Mouse (Mus musculus): Measurements from ENCODE around the gene Ppp1r3e. TPM values are rescaled to one million over a fixed set of nuclear protein-coding genes. Genes with fewer than 3 reads are reported as not detected.
A peak's percentile ranks its signal among the peaks of the same experiment; 100 is the strongest.

Gene Ppp1r3e
- total and polyA plus RNA-seq, 3 experiments = 0.51 to 1.4 (median 1.3) TPM

- TF ChIP-seq CHD2 (IDR thresholded peaks at IDR 0.05; ENCODE audit: low read length) (no peak), JUN (IDR thresholded peaks at IDR 0.05; ENCODE audit: insufficient read depth, low read depth, low read length) (no peak), HCFC1 (IDR thresholded peaks at IDR 0.05; ENCODE audit: low read depth, low read length) (no peak), RCOR1 (conservative IDR thresholded peaks at IDR 0.05; ENCODE audit: low read depth, low read length) (no peak)
- peak overlapping the region; percentile 49 to 96 (median 66) for H3K4me3 ChIP-seq (replicated peaks in 1 of 3; ENCODE audit: low read depth in 2 of 3, low read length in 2 of 3, poor library complexity in 1 of 3)
- no peaks in the 10 kb centered on the region for H3K79me2 ChIP-seq (replicated peaks; ENCODE audit: control insufficient read depth, extremely low read depth, insufficient read depth, poor library complexity, severe bottlenecking)
- peak overlapping the region; percentile 75 for H3K9ac ChIP-seq (ENCODE audit: insufficient read depth, low read depth)
- peaks cover 3 to 14% of the 10 kb centered on the region in 2 experiments for H3K4me1 ChIP-seq (ENCODE audit: control insufficient read depth in 1 of 2, insufficient read depth in 2 of 2)
- no peaks in the 10 kb centered on the region for H3K9me3 ChIP-seq (replicated peaks; ENCODE audit: low read length)
- H3K36me3 ChIP-seq (replicated peaks in 1 of 2; ENCODE audit: control insufficient read depth in 1 of 2, insufficient read depth in 1 of 2, low read length in 1 of 2) = no peaks in the 10 kb centered on the region
- H3K27ac ChIP-seq (ENCODE audit: insufficient read depth, low read depth) = no peak overlapping the region
- no peak for DNase-seq (ENCODE audit: extremely low read depth)
- dilution Hi-C loops (cut with MboI; ENCODE audit: extremely low pct_ligation_motif_present, extremely low pct_unique_long_range_greater_than_20kb, low sequenced_read_pairs) (no loop called here), in situ Hi-C loops (cut with MboI; ENCODE audit: low pct_ligation_motif_present, low pct_unique_long_range_greater_than_20kb, low sequenced_read_pairs) (no loop called here)
- peak overlapping the region; percentile 46 for H3K4me2 ChIP-seq (ENCODE audit: insufficient read depth, low read depth, poor library complexity, severe bottlenecking)
- H3K27me3 ChIP-seq (replicated peaks) = peaks cover 30% of the 10 kb centered on the region
Measured at GRCm38 (mm10) chr14:54875844-54876538, 1.4 kb downstream of the Ppp1r3e start.

GRCm38 (mm10) chr14:54874165-54874564, 3.2 kb downstream of the Ppp1r3e start:
- dilution Hi-C loops (cut with MboI; ENCODE audit: extremely low pct_ligation_motif_present, extremely low pct_unique_long_range_greater_than_20kb, low sequenced_read_pairs) = no loop called here
- TF ChIP-seq JUN (IDR thresholded peaks at IDR 0.05; ENCODE audit: insufficient read depth, low read depth, low read length) (no peak), HCFC1 (IDR thresholded peaks at IDR 0.05; ENCODE audit: low read depth, low read length) (no peak), POLR2AphosphoS2 (IDR thresholded peaks at IDR 0.05; ENCODE audit: low read depth, low read length) (no peak), SIN3A (IDR thresholded peaks at IDR 0.05; ENCODE audit: low read length) (no peak), MYC (IDR thresholded peaks at IDR 0.05; ENCODE audit: low read depth, low read length) (no peak), MAFK (IDR thresholded peaks at IDR 0.05; ENCODE audit: insufficient replicate concordance, low read length) (no peak), PAX5 (IDR thresholded peaks at IDR 0.05; ENCODE audit: low read length) (no peak), ZC3H11A (IDR thresholded peaks at IDR 0.05; ENCODE audit: low read depth, low read length) (no peak)
- in situ Hi-C loops (cut with MboI; ENCODE audit: low pct_ligation_motif_present, low pct_unique_long_range_greater_than_20kb, low sequenced_read_pairs) = no loop called here

GRCm38 (mm10) chr14:54870861-54871260, 6.5 kb downstream of the Ppp1r3e start, which contains the start of gene Homez:
Homez (minus strand) TSS chr14:54870961.
- Histone ChIP-seq H3K4me3 (replicated peaks in 1 of 3; ENCODE audit: low read depth in 2 of 3, low read length in 2 of 3, poor library complexity in 1 of 3) (no peak within 1 kb of the TSS), H3K79me2 (replicated peaks; ENCODE audit: control insufficient read depth, extremely low read depth, insufficient read depth, poor library complexity, severe bottlenecking) (no peaks in the 10 kb centered on the region), H3K9ac (ENCODE audit: insufficient read depth, low read depth) (no peak within 1 kb of the TSS), H3K27ac (ENCODE audit: insufficient read depth, low read depth) (no peak within 1 kb of the TSS), H3K27me3 (replicated peaks) (peaks cover 6% of the 10 kb centered on the region), H3K9me3 (replicated peaks; ENCODE audit: low read length) (no peaks in the 10 kb centered on the region), H3K4me1 (ENCODE audit: control insufficient read depth in 1 of 2, insufficient read depth in 2 of 2) (peaks cover 3 to 6% of the 10 kb centered on the region in 2 experiments), H3K4me2 (ENCODE audit: insufficient read depth, low read depth, poor library complexity, severe bottlenecking) (no peak within 1 kb of the TSS), H3K36me3 (replicated peaks in 1 of 2; ENCODE audit: control insufficient read depth in 1 of 2, insufficient read depth in 1 of 2, low read length in 1 of 2) (no peaks in the 10 kb centered on the region)
- dilution Hi-C loops (cut with MboI; ENCODE audit: extremely low pct_ligation_motif_present, extremely low pct_unique_long_range_greater_than_20kb, low sequenced_read_pairs) (no loop called here), in situ Hi-C loops (cut with MboI; ENCODE audit: low pct_ligation_motif_present, low pct_unique_long_range_greater_than_20kb, low sequenced_read_pairs) (no loop called here)
- TF ChIP-seq USF2 (conservative IDR thresholded peaks at IDR 0.05; ENCODE audit: low read depth, low read length) (no peak), TBP (conservative IDR thresholded peaks at IDR 0.05; ENCODE audit: low read depth, low read length) (no peak), RCOR1 (conservative IDR thresholded peaks at IDR 0.05; ENCODE audit: low read depth, low read length) (no peak), TCF12 (IDR thresholded peaks at IDR 0.05; ENCODE audit: low read depth, low read length) (no peak), MYC (IDR thresholded peaks at IDR 0.05; ENCODE audit: low read depth, low read length) (no peak), CHD2 (IDR thresholded peaks at IDR 0.05; ENCODE audit: low read length) (no peak)
- DNase-seq (ENCODE audit: extremely low read depth) = no peak

More at GRCm38 (mm10) chr14:54874165-54874564, 3.2 kb downstream of the Ppp1r3e start:
- Histone ChIP-seq H3K27ac (ENCODE audit: insufficient read depth, low read depth) (no peak overlapping the region), H3K4me2 (ENCODE audit: insufficient read depth, low read depth, poor library complexity, severe bottlenecking) (no peak overlapping the region), H3K9ac (ENCODE audit: insufficient read depth, low read depth) (no peak overlapping the region), H3K36me3 (replicated peaks in 1 of 2; ENCODE audit: control insufficient read depth in 1 of 2, insufficient read depth in 1 of 2, low read length in 1 of 2) (no peaks in the 10 kb centered on the region), H3K9me3 (replicated peaks; ENCODE audit: low read length) (no peaks in the 10 kb centered on the region), H3K4me1 (ENCODE audit: control insufficient read depth in 1 of 2, insufficient read depth in 2 of 2) (peaks cover 6 to 14% of the 10 kb centered on the region in 2 experiments), H3K27me3 (replicated peaks) (peaks cover 29% of the 10 kb centered on the region), H3K79me2 (replicated peaks; ENCODE audit: control insufficient read depth, extremely low read depth, insufficient read depth, poor library complexity, severe bottlenecking) (no peaks in the 10 kb centered on the region), H3K4me3 (replicated peaks in 1 of 3; ENCODE audit: low read depth in 2 of 3, low read length in 2 of 3, poor library complexity in 1 of 3) (no peak overlapping the region)
- no peak for DNase-seq (ENCODE audit: extremely low read depth)
